8 mouse cellular contexts compared by ENCODE assay signal in the genomic region with DNA sequence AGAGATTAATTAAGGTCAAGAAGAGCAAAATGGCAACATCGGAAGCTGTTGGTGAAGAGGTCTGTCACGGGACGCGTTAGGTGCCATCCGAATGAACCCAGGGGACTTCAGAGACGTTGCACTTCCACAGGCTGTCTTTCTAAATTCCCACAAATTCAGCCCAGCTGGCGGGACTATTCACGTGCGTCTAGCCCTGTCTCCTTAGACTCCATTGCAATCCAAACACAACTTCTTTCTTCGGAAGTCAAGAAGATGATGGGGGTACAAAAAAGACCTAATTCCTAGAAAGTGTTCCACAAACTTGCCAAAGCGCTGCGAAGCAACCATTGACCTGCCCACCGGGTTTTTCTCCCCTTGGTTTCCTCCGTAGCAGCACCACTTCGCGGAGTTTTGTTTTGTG. TPM values are rescaled to one million over a fixed set of nuclear protein-coding genes. Genes with fewer than 3 reads are reported as not detected.
DNase-seq lines count a peak whose midpoint lies in the region; ATAC-seq lines count a peak whose summit lies in the region.

No protein-coding gene starts in this region.

- under 1% methylated on average over 16 of the region's 16 CpGs for WGBS in heart, embryonic 12.5 days
- 1% methylated on average over 16 of the region's 16 CpGs for WGBS in hindbrain, embryonic 13.5 days

- intact Hi-C loops in heart, postnatal 10 days (cut with DNase I), result loop anchor here (5.0 kb wide), 1 partner anchor 544 kb away; no protein-coding TSS in a partner anchor

- no peak for DNase-seq in heart, postnatal 10 days
- peak; percentile 43 for DNase-seq in brain, adult 2 months (ENCODE audit: low read depth, low spot score)
- DNase-seq in lung, postnatal 14 days, result peak; percentile 2
- DNase-seq in right cerebral cortex, postnatal 14 days, result no peak
- DNase-seq in urinary bladder, postnatal 14 days (ENCODE audit: low spot score), result no peak
- no peak for DNase-seq in spleen, adult 12 weeks (ENCODE audit: low spot score)

- peak overlapping the region; percentile 5; the same call in 1 of the 2 replicates for H3K27ac ChIP-seq in heart, embryonic 12.5 days (ENCODE audit: poor library complexity, severe bottlenecking)
- peak overlapping the region; percentile 94 for H3K27ac ChIP-seq in hindbrain, embryonic 13.5 days

- no peaks in the 10 kb centered on the region for H3K36me3 ChIP-seq in heart, embryonic 12.5 days
- no peaks in the 10 kb centered on the region for H3K36me3 ChIP-seq in hindbrain, embryonic 13.5 days

- H3K4me3 ChIP-seq in heart, embryonic 12.5 days, result peak overlapping the region; percentile 67
- H3K4me3 ChIP-seq in hindbrain, embryonic 13.5 days, result peak overlapping the region; percentile 75

- H3K9ac ChIP-seq in heart, embryonic 12.5 days, result peak overlapping the region; percentile 67
- H3K9ac ChIP-seq in hindbrain, embryonic 13.5 days, result peak overlapping the region; percentile 86

- 0 out of 2 replicates have a peak, but pooled peaks cover 7% of the 10 kb centered on the region for H3K27me3 ChIP-seq in heart, embryonic 12.5 days (replicated peaks)
- H3K27me3 ChIP-seq in hindbrain, embryonic 13.5 days, result no peaks in the 10 kb centered on the region

- H3K9me3 ChIP-seq in heart, embryonic 12.5 days (replicated peaks), result no peaks in the 10 kb centered on the region
- H3K9me3 ChIP-seq in hindbrain, embryonic 13.5 days, result no peaks in the 10 kb centered on the region

- peak overlapping the region; percentile 98 for H3K4me2 ChIP-seq in heart, embryonic 12.5 days
- peak overlapping the region; percentile 91 for H3K4me2 ChIP-seq in hindbrain, embryonic 13.5 days

- ATAC-seq in heart, embryonic 12.5 days (ENCODE audit: insufficient number of reproducible peaks, low FRiP score), result no peak
- no peak for ATAC-seq in hindbrain, embryonic 13.5 days (ENCODE audit: low FRiP score)

- 0 out of 2 replicates have a peak, but pooled peaks cover 11% of the 10 kb centered on the region for H3K4me1 ChIP-seq in heart, embryonic 12.5 days (replicated peaks)
- H3K4me1 ChIP-seq in hindbrain, embryonic 13.5 days (replicated peaks), result peaks cover 7% of the 10 kb centered on the region; the same call in 1 of the 2 replicates

RNA-seq across cellular contexts. Expression of a gene that starts 0.6 kb away (rescaled TPM):
- 16.7 and 17.6 TPM in 2 replicates for polyA plus RNA-seq in heart, embryonic 12.5 days (2016; fragmentation: Nextera tagmentation; extraction: Ambion mirVana)
- 1 to 10 TPM; 3.7 to 4.7 TPM for total RNA-seq in heart, postnatal 10 days (2021)
- polyA plus RNA-seq in hindbrain, embryonic 13.5 days (2015; fragmentation: Nextera tagmentation; extraction: Ambion mirVana), result 101 and 106 TPM in 2 replicates

Comparison
In these comparisons a context has a peak if more than half of its experiments do, and no peak if none do; other contexts are left out.
1. DNase-seq: peak in brain, adult 2 months (single experiment) and lung, postnatal 14 days (single experiment); none in heart, postnatal 10 days (0 of 2), right cerebral cortex, postnatal 14 days (single experiment), urinary bladder, postnatal 14 days (single experiment) and spleen, adult 12 weeks (single experiment).